Mouse (Mus musculus): ENCODE results near the gene Grk2. TPM values are rescaled to one million over a fixed set of nuclear protein-coding genes. Genes with fewer than 3 reads are reported as not detected.

Gene Grk2
- total and polyA plus RNA-seq, 3 experiments: 118 to 203 (median 193) TPM

DNA sequence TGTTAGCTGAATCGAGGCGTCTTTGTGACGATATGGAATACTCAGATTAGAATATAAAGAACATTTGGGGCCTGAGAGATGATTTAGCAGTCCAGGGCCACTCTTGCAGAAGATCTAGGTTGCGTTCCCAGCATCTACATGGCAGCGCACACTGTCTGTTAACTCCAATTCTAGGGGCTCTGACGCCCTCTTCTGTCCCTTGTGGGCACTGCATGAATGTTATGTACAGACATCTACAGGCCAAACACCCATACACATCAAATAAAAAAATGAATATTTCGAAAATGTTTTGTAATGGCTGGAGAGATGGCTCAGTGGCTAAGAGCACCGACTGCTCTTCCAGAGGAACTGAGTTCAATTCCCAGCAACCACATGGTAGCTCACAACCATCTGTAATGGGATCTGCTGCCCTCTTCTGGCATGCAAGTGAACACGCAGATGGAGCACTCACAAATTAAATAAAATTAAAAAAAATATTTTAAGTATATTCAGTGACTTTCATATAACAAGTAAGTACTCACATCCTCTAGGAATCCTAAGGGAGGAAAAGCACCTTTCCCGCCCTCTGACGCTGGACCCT lies 50.3 kb downstream of the Grk2 start:
- Histone ChIP-seq H3K36me3 (replicated peaks in 1 of 2; ENCODE audit: control insufficient read depth in 1 of 2, insufficient read depth in 1 of 2, low read length in 1 of 2) (no peaks in the 10 kb centered on the region), H3K27ac (ENCODE audit: insufficient read depth, low read depth) (no peak overlapping the region), H3K9me3 (replicated peaks; ENCODE audit: low read length) (peaks cover 2% of the 10 kb centered on the region), H3K9ac (ENCODE audit: insufficient read depth, low read depth) (no peak overlapping the region), H3K4me2 (ENCODE audit: insufficient read depth, low read depth, poor library complexity, severe bottlenecking) (no peak overlapping the region), H3K27me3 (replicated peaks) (peaks cover 2% of the 10 kb centered on the region), H3K4me3 (replicated peaks in 1 of 3; ENCODE audit: low read depth in 2 of 3, low read length in 2 of 3, poor library complexity in 1 of 3) (no peak overlapping the region), H3K79me2 (replicated peaks; ENCODE audit: control insufficient read depth, extremely low read depth, insufficient read depth, poor library complexity, severe bottlenecking) (no peaks in the 10 kb centered on the region), H3K4me1 (ENCODE audit: control insufficient read depth in 1 of 2, insufficient read depth in 2 of 2) (peaks cover 4 to 22% of the 10 kb centered on the region in 2 experiments)
- in situ Hi-C loops (cut with MboI; ENCODE audit: low pct_ligation_motif_present, low pct_unique_long_range_greater_than_20kb, low sequenced_read_pairs) (loop anchor here (5.0 to 10.0 kb wide), 2 partner anchors 52 to 169 kb away; partner anchors contain the start of gene Grk2), dilution Hi-C loops (cut with MboI; ENCODE audit: extremely low pct_ligation_motif_present, extremely low pct_unique_long_range_greater_than_20kb, low sequenced_read_pairs) (no loop called here)
- no peak for DNase-seq (ENCODE audit: extremely low read depth)
- no peak for TF ChIP-seq GABPA (IDR thresholded peaks at IDR 0.05; ENCODE audit: insufficient replicate concordance, low read depth, low read length)
- TF ChIP-seq POLR2AphosphoS2 (IDR thresholded peaks at IDR 0.05; ENCODE audit: low read depth, low read length): no peak
- TF ChIP-seq SMC3 (IDR thresholded peaks at IDR 0.05; ENCODE audit: low read depth, low read length): peak; percentile 20; the same call in 1 of the 2 replicates
- TF ChIP-seq CHD1 (IDR thresholded peaks at IDR 0.05; ENCODE audit: low read depth, low read length): no peak
- TF ChIP-seq MAX (IDR thresholded peaks at IDR 0.05; ENCODE audit: low read length): no peak
- TF ChIP-seq MEF2A (IDR thresholded peaks at IDR 0.05; ENCODE audit: borderline replicate concordance, low read depth, low read length): no peak
- TF ChIP-seq NRF1 (IDR thresholded peaks at IDR 0.05; ENCODE audit: low read depth, low read length): no peak
- TF ChIP-seq UBTF (IDR thresholded peaks at IDR 0.05; ENCODE audit: low read depth, low read length): no peak
- no peak for TF ChIP-seq JUN (IDR thresholded peaks at IDR 0.05; ENCODE audit: insufficient read depth, low read depth, low read length)
- TF ChIP-seq RAD21 (IDR thresholded peaks at IDR 0.05; ENCODE audit: low read depth, low read length): peak; percentile 6; the same call in 1 of the 2 replicates
- TF ChIP-seq CTCF (conservative IDR thresholded peaks at IDR 0.05 in 1 of 2, IDR thresholded peaks at IDR 0.05 in 1 of 2; ENCODE audit: low read depth in 2 of 2, low read length in 2 of 2): peak; percentile 15 to 48; a peak in 2 of 4 replicates
- TF ChIP-seq USF1 (IDR thresholded peaks at IDR 0.05; ENCODE audit: low read depth, low read length): no peak

DNA sequence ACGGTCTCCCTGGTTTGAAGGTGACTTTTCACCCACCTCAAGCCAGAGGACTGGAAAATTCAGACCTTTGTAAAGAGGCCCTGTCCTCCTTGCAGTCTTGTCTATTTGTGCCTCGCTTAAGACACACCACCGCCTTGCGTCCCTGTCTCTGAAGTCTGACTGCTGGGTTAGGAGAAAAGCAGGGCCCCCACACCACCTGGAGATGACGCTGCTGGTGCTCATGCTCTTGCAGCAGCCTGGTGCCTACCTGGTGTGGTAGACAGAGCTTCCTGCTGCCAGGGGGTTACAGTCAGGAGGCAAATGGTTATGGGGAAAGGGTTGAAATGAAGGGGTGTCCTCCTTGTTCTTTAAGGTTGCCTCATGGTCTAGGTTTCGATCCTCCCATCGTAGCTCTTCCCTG lies 51.8 kb downstream of the Grk2 start:
- Histone ChIP-seq H3K9me3 (replicated peaks; ENCODE audit: low read length) (peaks cover 2% of the 10 kb centered on the region), H3K27ac (ENCODE audit: insufficient read depth, low read depth) (no peak overlapping the region), H3K36me3 (replicated peaks in 1 of 2; ENCODE audit: control insufficient read depth in 1 of 2, insufficient read depth in 1 of 2, low read length in 1 of 2) (no peaks in the 10 kb centered on the region), H3K4me2 (ENCODE audit: insufficient read depth, low read depth, poor library complexity, severe bottlenecking) (no peak overlapping the region), H3K4me3 (replicated peaks in 1 of 3; ENCODE audit: low read depth in 2 of 3, low read length in 2 of 3, poor library complexity in 1 of 3) (no peak overlapping the region), H3K79me2 (replicated peaks; ENCODE audit: control insufficient read depth, extremely low read depth, insufficient read depth, poor library complexity, severe bottlenecking) (no peaks in the 10 kb centered on the region), H3K27me3 (replicated peaks) (peaks cover 2% of the 10 kb centered on the region), H3K9ac (ENCODE audit: insufficient read depth, low read depth) (no peak overlapping the region), H3K4me1 (ENCODE audit: control insufficient read depth in 1 of 2, insufficient read depth in 2 of 2) (peaks cover 0 to 8% of the 10 kb centered on the region in 2 experiments; a peak in 3 of 4 replicates)
- TF ChIP-seq E2F4 (IDR thresholded peaks at IDR 0.05; ENCODE audit: insufficient replicate concordance, low read depth, low read length) (no peak), MAX (IDR thresholded peaks at IDR 0.05; ENCODE audit: low read length) (no peak), NELFE (IDR thresholded peaks at IDR 0.05; ENCODE audit: low read depth, low read length) (no peak), RCOR1 (conservative IDR thresholded peaks at IDR 0.05; ENCODE audit: low read depth, low read length) (no peak), ZNF384 (IDR thresholded peaks at IDR 0.05; ENCODE audit: low read depth, low read length) (no peak), MAFK (IDR thresholded peaks at IDR 0.05; ENCODE audit: insufficient replicate concordance, low read length) (no peak), CHD2 (IDR thresholded peaks at IDR 0.05; ENCODE audit: low read length) (no peak), POLR2AphosphoS2 (IDR thresholded peaks at IDR 0.05; ENCODE audit: low read depth, low read length) (no peak), IRF4 (IDR thresholded peaks at IDR 0.05; ENCODE audit: low read depth, low read length) (no peak), JUND (conservative IDR thresholded peaks at IDR 0.05; ENCODE audit: low read depth, low read length) (no peak), BHLHE40 (IDR thresholded peaks at IDR 0.05; ENCODE audit: low read depth, low read length) (no peak), HCFC1 (IDR thresholded peaks at IDR 0.05; ENCODE audit: low read depth, low read length) (no peak), ETS1 (conservative IDR thresholded peaks at IDR 0.05; ENCODE audit: low read depth, low read length) (no peak), KAT2A (IDR thresholded peaks at IDR 0.05; ENCODE audit: insufficient replicate concordance, low read length) (no peak), NRF1 (IDR thresholded peaks at IDR 0.05; ENCODE audit: low read depth, low read length) (no peak), RAD21 (IDR thresholded peaks at IDR 0.05; ENCODE audit: low read depth, low read length) (no peak), ELF1 (IDR thresholded peaks at IDR 0.05; ENCODE audit: low read depth, low read length) (no peak), SIN3A (IDR thresholded peaks at IDR 0.05; ENCODE audit: low read length) (no peak), UBTF (IDR thresholded peaks at IDR 0.05; ENCODE audit: low read depth, low read length) (no peak)
- dilution Hi-C loops (cut with MboI; ENCODE audit: extremely low pct_ligation_motif_present, extremely low pct_unique_long_range_greater_than_20kb, low sequenced_read_pairs) (no loop called here), in situ Hi-C loops (cut with MboI; ENCODE audit: low pct_ligation_motif_present, low pct_unique_long_range_greater_than_20kb, low sequenced_read_pairs) (loop anchor here (10.0 kb wide), 1 partner anchor 171 kb away; no protein-coding TSS in a partner anchor)
- DNase-seq (ENCODE audit: extremely low read depth): no peak

Measured in CH12.LX (cell line).